Mouse (Mus musculus) small intestine, adult 2 months (tissue): ENCODE results near the gene Slc24a3. TPM values are rescaled to one million over a fixed set of nuclear protein-coding genes. Genes with fewer than 3 reads are reported as not detected.

Source experiments
- H3K27ac ChIP-seq: fragments of 200-500 bp; 2 replicates; pipeline ENCODE4 v1.5.1; 2012; ENCODE audit warnings: low read depth, low read length, control low read depth, inconsistent platforms; ENCODE audit not compliant: insufficient read depth
- H3K27me3 ChIP-seq: fragments of 200-500 bp; 2 replicates; pipeline ENCODE4 v1.6.1; 2012; ENCODE audit warnings: mild to moderate bottlenecking, moderate library complexity, low read length, inconsistent platforms; ENCODE audit not compliant: control insufficient read depth, insufficient read depth
- H3K36me3 ChIP-seq: fragments of 200-500 bp; 2 replicates; pipeline ENCODE4 v1.6.1; 2012; ENCODE audit warnings: mild to moderate bottlenecking, low read length, control low read depth, inconsistent platforms; ENCODE audit not compliant: control insufficient read depth, insufficient read depth
- H3K4me1 ChIP-seq: fragments of 200-500 bp; 2 replicates; pipeline ENCODE4 v1.6.1; 2012; ENCODE audit warnings: low read length, inconsistent platforms, mixed read lengths; ENCODE audit not compliant: control insufficient read depth, insufficient read depth, insufficient read length
- H3K4me3 ChIP-seq: fragments of 200-500 bp; 2 replicates; pipeline ENCODE4 v1.5.1; 2012; ENCODE audit warnings: low read depth, mild to moderate bottlenecking, control low read depth, inconsistent platforms, low read length, moderate library complexity
- CTCF ChIP-seq: fragments of 200-500 bp; IDR thresholded peaks from 2 replicates; pipeline ENCODE4 v1.5.1; 2012; ENCODE audit warnings: low read depth, mild to moderate bottlenecking, control low read depth, inconsistent platforms, low read length, moderate library complexity, mixed read lengths; ENCODE audit not compliant: insufficient replicate concordance, insufficient read length; ENCODE audit errors: extremely low read depth
- POLR2A ChIP-seq: fragments of 200-500 bp; IDR thresholded peaks from 2 replicates; pipeline ENCODE4 v1.6.1; 2012; ENCODE audit warnings: low read depth, mild to moderate bottlenecking, control low read depth, inconsistent platforms, low read length, moderate library complexity
- WGBS: fragments of 180-500 bp; shearing (Covaris S2); methylation state at CpG from one replicate; pipeline ENCODE4 v1.1.7; 2018; 5-methylcytosine and 5-hydroxymethylcytosine counted together
- polyA plus RNA-seq: library from polyadenylated mRNA; depleted of rRNA; stranded (reverse); fragments of >200 nt; gene quantifications from 2 replicates; pipeline ENCODE4 v1.2.3, GENCODE M21; 2012

Slc24a3 gene
- polyA plus RNA-seq, 1 experiment: 6.1 TPM

DNA sequence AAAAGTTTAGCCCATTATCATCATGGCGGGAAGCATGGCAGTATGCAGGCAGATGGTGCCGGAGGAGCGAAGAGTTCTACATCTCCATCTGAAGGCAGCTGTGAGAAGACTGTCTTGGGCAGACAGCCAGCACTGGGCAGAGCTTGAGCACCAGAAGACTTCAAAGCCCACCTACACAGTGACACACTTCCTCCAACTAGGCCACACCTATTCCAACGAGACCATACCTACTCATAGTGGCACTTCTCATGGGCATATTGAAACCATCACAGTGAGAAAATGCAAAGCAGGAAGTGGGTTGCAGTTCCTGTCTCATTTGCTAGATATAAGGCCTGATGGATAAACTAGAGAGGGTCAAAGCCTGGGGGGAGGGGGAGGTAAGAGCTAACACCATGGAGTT lies 29.5 kb downstream of the Slc24a3 start:
- TF ChIP-seq CTCF (no peak), POLR2A (no peak)
- no peaks in the 10 kb centered on the region; the same call in 1 of the 2 replicates for H3K4me1 ChIP-seq
- 78% methylated on average over 4 of the region's 4 CpGs for WGBS
- no peak overlapping the region for H3K4me3 ChIP-seq
- no peaks in the 10 kb centered on the region for H3K36me3 ChIP-seq
- no peaks in the 10 kb centered on the region for H3K27me3 ChIP-seq
- no peak overlapping the region for H3K27ac ChIP-seq

DNA sequence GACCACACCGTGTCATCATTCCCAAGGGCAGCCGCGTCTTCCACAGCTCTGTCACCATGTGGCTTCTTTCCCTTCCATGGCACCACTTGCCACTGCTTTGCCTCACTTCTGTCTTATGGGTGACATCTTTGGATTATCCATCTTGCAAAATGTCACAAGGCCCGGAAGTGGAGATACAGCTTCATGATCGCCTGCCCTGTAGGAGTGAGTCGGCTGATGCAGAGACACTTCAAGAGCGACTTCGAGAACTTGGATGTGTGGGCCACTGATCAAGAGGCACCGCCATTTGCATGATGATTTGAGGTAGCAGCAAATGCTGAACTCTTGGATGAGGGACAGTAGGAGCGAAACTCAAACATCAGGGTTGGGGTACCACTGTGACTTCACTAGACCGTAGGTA lies 46.0 kb downstream of the Slc24a3 start:
- Histone ChIP-seq H3K4me1 (no peaks in the 10 kb centered on the region), H3K27me3 (no peaks in the 10 kb centered on the region), H3K27ac (no peak overlapping the region), H3K36me3 (no peaks in the 10 kb centered on the region), H3K4me3 (no peak overlapping the region)
- TF ChIP-seq POLR2A (no peak), CTCF (no peak)
- 97% methylated on average over 11 of the region's 11 CpGs for WGBS

DNA sequence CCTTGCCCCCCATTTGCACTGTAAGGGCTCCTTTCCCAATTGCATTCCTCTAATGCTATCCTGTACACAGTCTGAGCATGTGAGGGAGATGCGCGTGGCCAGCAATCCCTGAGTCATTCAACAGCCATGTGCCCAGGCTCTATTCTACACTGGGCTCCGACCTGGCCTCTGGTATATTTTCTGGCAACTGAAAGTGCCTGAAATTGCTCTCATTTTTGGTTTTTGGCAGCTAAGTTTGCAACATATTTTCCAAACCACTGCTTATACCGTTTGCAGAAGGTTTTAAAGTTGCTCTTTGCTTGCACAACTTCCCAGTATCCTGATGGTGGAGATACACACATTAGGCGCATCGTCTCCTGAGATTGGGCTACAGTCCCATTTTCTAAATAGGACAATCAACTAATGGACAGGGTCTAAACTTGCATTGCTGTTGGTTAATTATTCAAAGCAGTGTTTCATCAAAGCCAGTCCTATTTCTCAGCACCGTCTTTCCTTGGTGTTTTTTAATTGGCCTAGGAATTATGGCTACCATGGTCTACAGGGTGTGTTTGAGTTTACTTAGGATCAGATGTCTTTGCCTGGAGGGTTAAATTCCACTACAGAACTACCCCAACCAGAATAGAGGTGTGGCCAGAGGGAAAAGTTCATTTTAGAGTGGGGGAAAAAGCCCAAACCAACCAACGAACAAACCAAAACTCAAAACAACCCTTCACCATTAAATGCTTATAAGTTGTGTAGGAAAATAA lies 46.7 kb downstream of the Slc24a3 start:
- Histone ChIP-seq H3K27ac (no peak overlapping the region), H3K36me3 (no peaks in the 10 kb centered on the region), H3K4me1 (no peaks in the 10 kb centered on the region), H3K4me3 (no peak overlapping the region), H3K27me3 (no peaks in the 10 kb centered on the region)
- TF ChIP-seq CTCF (no peak), POLR2A (no peak)
- 48% methylated on average over 8 of the region's 8 CpGs for WGBS

DNA sequence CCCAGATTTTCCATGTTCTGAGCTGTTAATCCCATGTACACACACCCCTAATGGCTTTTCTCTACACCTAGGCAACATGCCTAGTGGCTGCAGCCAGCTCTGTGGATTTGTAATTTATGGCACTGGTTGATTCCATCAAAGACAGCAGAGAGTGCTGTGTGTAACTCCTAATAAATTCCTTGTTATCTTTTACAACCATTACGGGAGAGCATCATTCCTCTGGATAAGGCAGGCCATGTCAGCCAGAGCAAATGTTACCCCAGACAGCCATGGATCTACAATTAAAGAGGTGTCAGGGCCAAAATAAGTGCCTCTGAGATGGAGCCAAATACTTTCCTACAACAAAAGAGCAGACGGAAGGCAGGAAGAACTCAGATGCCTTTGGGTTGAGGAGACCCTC lies 49.0 kb downstream of the Slc24a3 start:
- no peaks in the 10 kb centered on the region for H3K4me1 ChIP-seq
- 70% methylated on average over 2 of the region's 2 CpGs for whole genome bisulfite sequencing
- no peaks in the 10 kb centered on the region for H3K36me3 ChIP-seq
- no peak for TF ChIP-seq CTCF
- TF ChIP-seq POLR2A: no peak
- no peak overlapping the region for H3K27ac ChIP-seq
- no peaks in the 10 kb centered on the region for H3K27me3 ChIP-seq
- H3K4me3 ChIP-seq: no peak overlapping the region

DNA sequence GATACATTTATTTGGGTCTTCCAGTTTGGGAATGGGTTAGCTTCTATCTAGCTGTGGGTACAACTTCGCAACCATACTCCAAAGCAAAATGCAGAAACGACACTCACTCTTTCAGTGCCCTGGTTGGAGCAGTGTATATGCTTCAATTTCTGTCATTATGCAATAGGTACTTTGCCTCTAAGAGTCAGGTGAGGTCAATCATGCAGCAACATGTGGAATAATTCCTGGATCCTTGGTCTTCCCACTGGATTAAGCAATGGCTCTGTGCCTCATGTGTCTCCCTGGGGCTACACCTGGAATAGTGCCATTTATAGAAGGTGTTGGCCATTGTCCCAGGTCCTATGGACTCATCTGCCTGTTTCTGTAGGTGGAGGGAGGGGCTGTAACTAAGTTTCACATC lies 49.9 kb downstream of the Slc24a3 start:
- TF ChIP-seq CTCF (no peak), POLR2A (no peak)
- Histone ChIP-seq H3K4me1 (no peaks in the 10 kb centered on the region), H3K27ac (no peak overlapping the region), H3K36me3 (no peaks in the 10 kb centered on the region), H3K27me3 (no peaks in the 10 kb centered on the region), H3K4me3 (no peak overlapping the region)
- 94% methylated on average over 2 of the region's 2 CpGs for WGBS

DNA sequence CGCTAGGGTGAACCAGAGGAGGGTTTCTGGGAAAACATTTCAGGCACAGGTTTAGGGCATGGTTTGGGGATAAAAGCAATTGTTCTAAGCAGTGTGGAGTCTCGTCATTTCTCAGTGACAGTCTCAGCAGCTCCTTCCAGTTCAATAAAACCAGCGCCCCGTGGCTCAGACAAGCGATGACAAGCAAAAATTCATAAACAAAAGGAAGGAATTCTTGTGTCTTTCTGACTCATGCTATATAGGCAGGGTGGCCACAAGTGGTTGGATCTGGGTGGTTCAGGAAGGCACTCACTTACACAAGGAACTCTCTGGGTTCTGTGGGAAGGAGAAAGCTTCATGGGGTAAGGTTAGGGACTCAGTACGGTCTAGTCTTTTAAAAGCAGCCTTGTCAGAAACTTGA lies 51.7 kb downstream of the Slc24a3 start:
- TF ChIP-seq POLR2A: no peak
- TF ChIP-seq CTCF: no peak
- no peak overlapping the region for H3K27ac ChIP-seq
- no peaks in the 10 kb centered on the region for H3K36me3 ChIP-seq
- whole genome bisulfite sequencing: 48% methylated on average over 6 of the region's 6 CpGs
- no peaks in the 10 kb centered on the region for H3K4me1 ChIP-seq
- no peaks in the 10 kb centered on the region for H3K27me3 ChIP-seq
- H3K4me3 ChIP-seq: no peak overlapping the region

DNA sequence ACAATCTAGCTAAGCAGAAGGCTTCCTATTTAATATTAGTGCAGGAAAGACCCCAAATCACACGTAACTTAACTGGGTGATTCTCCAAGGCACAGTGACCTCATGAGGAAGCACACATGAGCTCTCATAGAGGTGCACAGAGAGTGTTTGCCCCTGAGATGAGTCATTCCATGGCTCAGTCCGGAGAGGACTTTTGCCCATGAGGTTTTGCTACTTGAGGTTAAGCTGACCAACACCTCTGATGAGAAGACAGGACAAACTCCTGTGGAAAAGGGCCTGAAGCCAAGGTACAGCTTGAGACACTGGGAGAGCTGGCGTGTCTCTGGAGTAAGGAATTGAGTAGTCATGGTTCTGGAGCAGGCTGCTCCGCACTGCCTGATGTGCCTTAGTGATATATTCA lies 56.1 kb downstream of the Slc24a3 start:
- 82% methylated on average over 4 of the region's 4 CpGs for WGBS

More for the DNA sequence above, 56.1 kb downstream of the Slc24a3 start:
- no peaks in the 10 kb centered on the region for H3K27me3 ChIP-seq
- no peaks in the 10 kb centered on the region for H3K36me3 ChIP-seq
- no peak for TF ChIP-seq CTCF
- TF ChIP-seq POLR2A: no peak
- H3K27ac ChIP-seq: no peak overlapping the region
- H3K4me3 ChIP-seq: no peak overlapping the region
- no peaks in the 10 kb centered on the region for H3K4me1 ChIP-seq
